Mouse (Mus musculus) fat pad, adult 2 months (tissue): ENCODE measurements around the gene Pdxp.
A peak's percentile ranks its signal among the peaks of the same experiment; 100 is the strongest.
"Not testable (repeated sequence)": the region's sequence is repeated elsewhere in the genome, so short reads cannot be mapped to it uniquely, and the experiment has no call there.

Experiments
- DNase-seq: peaks from one replicate; pipeline ENCODE4 v3.0.0-alpha.2; 2011; ENCODE audit warnings: low read depth, low spot score; ENCODE audit errors: extremely low read depth

The Pdxp gene

DNA sequence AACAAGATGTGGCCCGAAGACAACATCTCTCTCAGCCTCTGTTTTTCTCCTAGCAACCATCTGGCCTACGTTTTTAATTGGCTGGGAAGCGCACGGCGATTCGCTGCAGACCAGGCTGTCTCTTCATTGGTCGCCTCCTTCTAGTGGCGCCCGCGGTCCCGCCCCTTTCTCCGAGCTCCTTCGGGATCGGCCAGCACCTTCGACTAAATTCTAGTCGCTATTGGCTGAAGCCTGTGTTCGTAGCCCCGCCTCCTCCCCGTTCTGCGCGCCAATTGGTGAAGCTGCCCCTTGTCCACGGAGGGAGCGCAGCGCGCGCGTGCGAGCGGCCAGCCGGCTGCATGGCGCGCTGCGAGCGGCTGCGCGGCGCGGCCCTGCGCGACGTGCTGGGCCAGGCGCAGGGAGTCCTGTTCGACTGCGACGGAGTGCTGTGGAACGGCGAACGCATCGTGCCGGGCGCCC, at the start of gene Pdxp:
Pdxp (plus strand) TSS at position 288 of the 459 bp plus-strand sequence.
- peak; percentile 74 for DNase-seq

DNA sequence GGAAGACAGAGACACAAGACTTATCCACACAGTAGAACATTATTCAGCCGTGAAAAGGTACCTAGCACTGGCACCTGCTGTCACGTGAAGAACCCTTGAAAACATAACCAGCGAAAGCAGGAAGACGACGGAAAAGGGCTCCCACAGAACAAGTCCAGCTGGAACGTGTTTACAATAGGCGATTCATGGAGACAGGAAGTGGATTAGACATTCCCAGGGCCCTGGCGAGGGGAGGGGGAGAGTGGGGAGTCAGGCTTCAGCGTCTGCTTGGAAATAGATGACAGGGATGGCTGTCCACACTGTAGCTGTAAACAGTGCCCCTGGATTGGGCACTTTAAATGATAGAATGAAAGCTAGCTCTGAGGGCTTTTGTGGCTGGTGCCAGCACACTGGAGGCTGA, 45.3 kb upstream of the Pdxp start:
- DNase-seq: no peak

DNA sequence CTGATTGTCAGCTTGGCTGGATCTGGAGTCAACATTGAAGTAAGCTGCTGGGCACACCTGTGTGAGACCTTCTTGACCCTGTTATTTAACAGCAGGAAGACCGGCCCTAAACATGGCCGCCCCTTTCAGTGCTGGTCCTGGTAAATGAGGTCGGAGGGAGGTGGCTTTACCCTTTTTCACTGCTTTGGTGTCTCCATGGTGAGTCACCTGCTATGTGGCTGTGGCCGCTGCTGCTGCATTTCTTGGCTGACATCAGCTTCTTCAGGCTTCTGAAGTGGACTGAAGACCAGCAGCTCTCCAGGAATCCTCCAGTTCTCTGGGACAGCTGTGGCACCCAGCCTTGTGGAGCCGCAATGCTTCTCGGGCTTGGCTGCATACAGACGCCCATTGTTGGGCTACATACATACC, 44.9 kb upstream of the Pdxp start:
- no peak for DNase-seq

DNA sequence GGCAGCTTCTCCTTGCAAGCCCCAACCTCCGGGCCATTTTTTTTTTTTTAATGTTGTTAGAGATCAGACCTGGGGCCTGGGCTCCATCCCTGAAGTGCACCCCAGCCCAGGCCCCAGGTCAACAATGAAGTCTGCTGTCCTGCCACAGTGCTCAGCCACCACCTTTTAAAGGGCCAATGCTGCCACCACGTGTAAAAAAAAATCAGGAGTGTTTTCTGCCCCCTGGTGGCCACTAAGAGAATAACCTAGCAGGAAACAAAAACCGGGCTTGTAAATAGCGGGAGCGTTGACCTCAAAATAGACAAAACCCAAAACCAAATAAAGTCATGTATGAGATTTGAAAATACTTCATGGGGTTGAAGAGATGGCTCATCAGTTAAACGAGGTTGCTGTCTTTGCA, 43.9 kb upstream of the Pdxp start:
- no peak for DNase-seq

DNA sequence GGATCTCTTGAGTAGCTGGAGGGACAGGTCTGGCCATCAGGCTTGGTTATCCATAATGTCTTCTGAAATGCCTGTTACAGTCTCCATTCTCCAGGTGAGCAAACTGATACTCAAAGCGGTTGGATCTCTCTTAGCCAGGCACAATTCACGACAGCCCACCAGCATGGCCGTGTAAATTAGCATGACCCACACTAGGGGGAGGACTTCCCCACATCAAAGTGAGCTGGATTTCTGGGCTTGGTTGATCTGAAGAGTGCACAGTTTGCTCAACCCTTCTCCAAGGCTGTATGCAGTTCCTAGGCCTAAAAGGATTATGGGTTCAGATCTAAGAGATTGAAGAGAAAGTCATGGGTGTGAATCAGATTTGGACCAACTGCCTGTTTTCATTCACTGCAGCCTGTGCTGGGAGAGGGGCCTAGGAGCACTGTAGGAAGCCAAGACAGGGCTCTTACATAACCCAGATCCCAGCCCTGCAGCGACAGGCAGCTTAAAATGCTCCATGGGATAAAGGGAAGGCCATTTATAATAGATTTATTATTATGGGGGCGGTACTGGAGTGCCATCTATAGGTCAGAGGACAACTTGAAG, 41.6 kb upstream of the Pdxp start:
- DNase-seq: peak; percentile 96

DNA sequence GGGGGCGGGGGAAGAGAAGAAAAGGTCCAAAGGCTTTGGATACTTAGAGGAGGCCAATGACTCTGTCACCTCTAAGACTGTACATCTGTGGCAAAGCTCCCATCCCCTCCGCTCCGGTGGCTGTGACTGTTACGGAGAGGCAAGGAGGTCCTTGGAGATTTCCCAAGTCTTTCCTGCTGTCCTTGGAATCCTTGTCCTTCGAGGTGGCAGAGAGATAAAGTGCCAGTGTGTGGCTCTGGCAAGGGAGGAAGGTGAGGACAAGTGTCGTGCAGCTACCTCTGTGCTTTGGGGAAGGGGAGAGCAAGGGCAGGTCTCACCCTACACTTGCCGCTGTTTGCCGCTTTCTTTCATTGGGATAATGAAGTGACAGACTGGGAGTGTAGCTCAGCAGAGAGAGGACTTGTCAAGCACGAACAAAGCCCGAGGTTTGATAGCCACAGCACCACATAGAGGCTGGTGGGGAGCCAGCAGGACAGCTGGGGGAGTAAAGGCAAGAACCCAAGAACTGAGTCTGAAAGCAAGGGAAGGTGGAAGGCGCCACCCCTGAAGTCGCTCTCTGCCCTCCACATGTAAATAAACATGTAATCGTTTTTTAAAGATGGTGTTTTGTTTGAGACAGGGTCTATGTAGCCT, 39.8 kb upstream of the Pdxp start:
- no peak for DNase-seq

DNA sequence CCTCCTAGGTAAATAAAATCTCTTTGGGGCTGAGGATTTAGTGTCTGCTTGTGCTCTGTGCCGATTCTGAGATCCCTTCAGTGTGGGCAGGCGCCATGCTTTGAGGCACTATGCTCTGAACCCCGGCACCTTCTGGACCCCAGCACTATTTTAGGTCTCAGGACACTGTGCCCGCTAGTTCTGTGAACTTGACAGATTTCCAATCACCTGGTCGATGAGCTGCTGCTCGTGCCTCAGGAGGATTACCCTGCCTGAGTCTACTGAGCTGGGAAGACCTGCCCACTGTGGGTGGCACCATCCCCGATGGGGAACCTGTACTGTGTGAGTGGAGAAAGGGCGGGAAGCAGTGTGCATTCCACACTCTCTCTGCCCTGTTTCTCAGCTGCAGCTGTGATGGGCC, 38.7 kb upstream of the Pdxp start:
- DNase-seq: no peak

DNA sequence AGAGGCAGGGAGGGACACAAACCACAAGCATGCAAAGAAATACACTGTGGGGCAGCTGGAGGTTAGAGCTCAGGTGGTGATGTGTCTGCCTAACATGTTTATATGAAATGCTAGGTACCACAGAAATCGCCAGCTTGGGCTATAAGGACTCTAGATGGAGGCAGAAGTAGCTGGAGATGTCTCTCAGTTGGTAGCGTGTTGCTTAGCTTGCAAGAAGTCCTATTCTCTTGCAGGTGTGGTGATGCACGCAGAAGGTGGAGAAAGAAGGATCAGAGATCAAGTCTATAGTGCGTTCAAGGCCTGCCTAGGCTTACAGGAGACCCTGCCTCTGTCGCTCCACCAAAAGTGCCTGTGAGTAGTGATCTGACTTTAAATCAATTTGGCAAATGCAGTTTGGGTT, 38.2 kb upstream of the Pdxp start:
- no peak for DNase-seq

DNA sequence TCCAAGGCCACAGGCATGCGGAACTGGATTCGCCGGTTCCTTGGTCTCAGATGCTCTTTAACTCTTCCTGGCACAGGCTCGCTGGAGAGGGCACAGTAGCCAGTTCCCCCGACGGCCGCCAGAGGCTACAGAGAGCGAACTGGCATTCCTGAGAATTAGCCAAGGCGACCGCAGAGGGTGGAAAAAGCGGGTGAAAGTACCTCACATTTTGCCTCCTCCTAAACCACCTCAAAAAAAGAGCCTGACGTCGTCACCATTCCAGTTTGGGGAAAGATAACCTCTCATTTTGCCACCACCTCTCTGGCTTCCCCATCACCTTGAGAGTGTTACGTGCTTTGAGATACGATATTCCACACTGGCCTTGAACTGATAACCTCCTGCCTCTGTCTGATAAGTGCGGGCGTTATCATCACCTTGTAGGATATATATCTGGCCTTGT, 37.4 kb upstream of the Pdxp start:
- peak; percentile 96 for DNase-seq

DNA sequence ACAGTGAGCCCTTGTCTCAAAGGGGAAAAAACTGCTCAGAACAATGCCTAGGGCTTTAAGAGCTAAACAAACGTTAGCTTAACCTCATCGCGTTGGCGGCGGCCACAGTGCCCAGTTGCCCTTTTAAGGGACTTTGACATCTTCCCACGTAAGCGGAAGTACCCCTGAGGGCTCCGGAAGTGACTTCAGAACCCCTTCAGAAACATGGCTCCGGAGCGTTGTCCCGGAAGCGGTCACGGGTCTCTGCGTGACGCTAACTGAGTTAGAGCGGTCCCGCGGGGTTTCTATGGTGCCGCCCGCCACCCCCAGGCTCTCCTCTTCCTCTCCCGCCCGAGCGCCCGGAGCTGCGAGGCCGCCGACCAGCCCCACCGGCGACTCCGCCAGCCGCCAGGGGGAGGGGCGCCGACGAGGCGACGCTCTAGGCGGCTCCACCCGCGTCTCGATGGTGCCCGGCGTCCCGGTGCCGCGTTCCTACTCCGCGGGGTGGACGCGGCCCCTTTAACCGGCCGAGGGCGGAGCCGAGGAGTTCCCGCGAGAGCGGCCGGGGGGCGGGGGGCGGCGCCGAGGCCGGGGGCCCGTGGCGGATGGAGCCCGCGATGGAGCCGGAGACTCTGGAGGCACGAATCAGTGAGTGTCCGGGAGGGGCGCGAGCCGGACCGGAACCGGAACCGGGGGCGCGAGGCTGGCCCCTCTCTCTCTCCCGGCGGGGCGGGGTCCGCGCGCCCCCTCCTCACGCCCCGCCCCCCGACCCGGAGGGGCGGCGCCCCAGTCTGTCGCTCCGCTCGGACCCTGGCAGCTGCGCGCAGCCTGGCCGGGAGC, 36.5 kb upstream of the Pdxp start, which contains the start of gene Gga1:
Gga1 (plus strand) TSS at position 200 of the 819 bp plus-strand sequence.
- DNase-seq: peak; percentile 95

DNA sequence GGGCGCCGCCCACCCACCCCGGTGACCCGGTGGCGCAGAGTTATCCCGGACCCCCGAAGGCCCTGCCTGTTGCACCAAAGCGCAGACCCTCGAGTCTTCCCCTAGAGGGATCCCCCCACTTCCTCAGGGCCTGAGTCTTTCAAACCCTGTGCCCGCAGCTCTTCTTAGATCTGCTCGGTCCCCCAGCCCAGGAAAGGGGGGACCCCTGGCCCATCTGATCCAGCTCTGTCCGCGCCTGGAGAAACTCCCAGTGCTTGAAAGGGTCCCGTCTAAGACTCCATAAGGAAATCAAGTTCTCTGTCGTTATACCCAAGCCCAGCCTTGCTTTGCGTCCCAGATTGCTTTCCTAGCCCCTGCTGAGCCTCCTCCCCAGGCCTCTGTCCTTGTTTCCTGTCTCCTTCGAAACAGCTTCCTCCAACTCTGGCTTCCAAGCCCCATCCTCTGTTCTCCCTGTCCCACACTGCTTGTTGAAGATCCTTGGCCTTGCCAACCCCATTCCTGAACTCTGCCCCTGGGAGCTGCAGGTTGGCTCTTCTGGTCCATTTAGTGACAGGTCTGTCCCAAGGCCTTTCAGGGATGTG, 35.8 kb upstream of the Pdxp start:
- DNase-seq: no peak

DNA sequence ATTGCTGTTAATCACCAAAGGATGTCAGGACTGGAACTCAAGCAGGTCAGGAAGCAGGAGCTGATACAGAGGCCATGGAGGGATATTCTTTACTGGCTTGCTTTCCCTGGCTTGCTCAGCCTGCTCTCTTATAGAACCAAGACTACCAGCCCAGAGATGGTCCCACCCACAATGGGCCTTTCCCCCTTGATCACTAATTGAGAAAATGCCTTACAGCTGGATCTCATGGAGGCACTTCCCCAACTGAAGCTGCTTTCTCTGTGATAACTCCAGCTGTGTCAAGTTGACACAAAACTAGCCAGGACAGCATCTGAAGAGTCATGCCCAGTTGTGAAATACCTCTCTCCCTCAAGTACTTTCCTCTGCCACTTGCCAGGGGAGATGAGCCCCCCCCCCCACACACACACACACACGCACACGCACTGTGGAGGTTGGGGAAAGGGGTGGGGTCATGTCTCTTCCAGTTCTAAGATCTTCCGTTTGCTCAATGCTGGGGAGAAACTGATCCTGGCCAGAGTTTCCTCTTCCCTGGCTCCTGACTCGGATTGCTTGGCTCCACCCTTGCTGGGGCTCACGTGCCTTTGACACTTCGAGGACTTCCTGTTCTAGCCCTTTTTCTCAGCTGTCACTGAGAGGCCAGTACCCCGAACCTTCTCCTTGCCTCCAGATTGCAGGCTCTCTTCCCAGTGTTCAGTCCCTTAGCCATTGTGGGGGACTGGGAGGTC, 34.8 kb upstream of the Pdxp start:
- DNase-seq: not testable (repeated sequence)

DNA sequence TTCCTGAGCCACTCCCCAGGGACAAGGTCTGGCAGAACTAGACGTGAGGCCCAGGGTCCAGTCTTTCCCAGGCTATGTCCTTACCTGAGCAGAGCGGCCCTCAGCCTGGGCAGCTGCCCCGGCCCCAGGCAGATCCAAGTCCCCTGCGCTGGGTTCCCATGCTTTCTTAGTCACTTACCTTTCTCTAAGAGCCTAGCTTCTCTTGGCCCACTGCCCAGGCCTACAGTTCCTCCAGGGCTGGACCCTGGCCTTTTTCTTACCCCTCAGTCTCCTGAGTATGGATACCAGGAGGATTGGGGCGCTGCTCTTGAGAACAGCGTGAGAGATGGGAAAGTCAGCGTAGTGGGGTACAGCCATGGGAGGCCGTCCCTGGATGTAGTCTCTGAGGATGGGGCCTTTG, 33.3 kb upstream of the Pdxp start:
- DNase-seq: no peak

DNA sequence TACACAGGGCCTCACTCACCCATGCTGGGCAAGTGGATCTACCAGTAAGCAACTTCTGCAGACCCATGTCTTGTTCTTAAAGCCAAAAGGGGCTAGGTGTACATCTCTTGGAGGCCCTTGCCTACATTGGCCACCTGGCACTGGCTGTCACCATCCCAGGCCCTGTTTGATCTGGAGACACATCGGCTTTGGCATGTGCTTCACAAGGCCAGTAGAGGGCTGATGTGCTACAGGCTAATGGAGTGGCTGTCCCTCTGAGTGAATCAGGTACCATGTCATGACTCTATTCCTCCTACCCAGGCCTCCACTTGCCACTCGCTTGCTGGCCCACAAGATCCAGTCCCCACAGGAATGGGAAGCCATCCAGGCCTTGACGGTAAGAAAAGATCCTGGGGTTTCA, 31.9 kb upstream of the Pdxp start:
- no peak for DNase-seq

DNA sequence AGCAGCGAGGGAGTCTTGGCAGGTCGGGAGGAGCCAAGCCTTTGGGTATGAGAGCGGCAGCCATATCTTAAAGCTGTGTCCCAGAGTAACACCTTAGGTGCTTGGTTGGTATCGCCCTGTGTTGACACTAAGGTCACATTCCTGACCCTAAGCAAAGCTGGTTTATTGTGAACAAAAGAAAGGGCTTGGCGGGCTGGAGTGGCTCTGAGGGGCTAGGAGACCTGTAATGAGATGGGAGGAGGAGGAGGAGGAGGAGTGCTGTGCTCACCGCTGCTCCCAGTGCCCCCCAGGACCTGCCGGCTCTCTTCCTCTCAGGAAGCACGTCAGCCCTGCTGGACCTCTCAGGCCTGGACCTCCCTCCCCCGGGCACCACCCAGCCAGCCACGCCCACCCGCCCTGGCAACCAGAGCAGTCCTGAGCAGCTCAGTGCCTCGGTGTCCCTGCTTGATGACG, 24.3 kb upstream of the Pdxp start:
- DNase-seq: no peak

DNA sequence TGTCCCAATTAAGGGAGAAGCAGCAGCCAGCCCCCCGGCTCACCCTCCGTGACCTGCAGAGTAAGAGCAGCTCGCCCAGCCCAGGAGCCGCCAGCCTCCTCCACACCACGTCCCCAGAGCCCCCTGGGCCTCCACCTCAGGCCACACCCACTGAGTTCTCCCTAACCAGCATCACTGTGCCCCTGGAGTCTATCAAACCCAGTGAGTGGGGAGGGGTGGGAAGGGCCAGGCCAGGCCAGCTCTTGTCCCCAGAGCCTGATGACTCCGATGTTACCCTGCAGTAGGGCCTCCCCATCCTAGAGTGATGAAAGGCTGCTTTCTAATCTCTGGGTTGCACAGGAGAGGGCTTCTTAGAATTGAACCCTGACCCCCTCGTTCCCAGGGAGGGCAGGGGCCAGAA, 21.3 kb upstream of the Pdxp start:
- DNase-seq: no peak

DNA sequence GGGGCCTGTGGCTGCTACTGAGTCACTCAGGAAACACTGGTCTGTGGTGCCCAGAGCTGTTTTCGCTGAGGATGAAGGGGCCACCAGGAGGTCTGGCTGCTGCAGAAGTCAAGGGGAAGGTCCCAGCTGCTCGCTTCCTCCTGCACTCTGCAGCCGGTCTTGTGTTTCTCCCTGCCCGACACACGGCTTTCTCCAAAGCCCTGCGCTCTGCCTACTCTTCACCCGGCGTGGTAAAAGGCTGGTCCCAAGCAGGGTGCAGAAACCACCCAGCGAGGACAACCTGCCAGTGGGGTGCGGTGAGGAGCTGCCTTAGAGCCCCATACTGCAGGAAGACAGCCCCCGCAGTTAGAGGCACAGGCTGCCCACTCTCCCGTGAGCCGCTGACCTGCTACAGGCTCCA, 19.0 kb upstream of the Pdxp start:
- no peak for DNase-seq

DNA sequence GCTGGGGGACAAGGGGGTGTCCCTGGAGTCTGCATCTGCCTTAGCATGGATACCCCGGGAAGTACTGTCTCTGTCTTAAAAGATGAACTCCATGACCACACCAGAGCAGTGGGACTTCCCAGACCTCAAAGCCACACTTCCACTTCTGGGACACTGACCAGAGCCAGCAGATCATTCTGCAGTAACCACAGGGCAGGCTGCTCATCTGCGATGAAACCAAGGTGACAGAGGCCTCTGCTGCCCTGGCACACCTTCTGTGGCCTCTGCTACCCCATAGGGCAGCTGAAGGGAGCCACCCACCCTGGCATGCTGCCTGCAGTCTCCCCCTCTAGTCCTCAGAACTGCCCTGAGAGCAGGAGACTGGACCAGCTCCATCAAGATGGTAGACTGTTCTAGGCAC, 18.0 kb upstream of the Pdxp start:
- DNase-seq: no peak

DNA sequence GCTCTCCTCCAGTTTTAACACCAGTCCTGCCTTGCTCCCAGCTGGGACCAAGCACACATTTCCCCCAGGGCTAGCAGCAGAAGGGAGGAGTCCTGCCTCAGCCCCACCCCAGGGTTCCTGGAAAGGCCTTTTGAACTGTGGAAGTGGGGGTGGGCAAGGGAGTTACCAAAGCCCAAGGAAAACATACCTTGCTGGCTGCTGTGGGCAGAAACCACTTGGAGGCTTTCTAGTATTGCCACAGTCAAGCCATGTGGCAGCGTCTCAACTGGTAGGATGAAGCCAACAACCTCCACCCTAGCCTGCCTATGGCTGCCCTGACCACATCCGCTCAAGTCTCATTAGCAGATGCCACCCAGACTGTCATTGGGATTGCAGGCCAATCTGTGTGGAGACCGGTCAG, 17.6 kb upstream of the Pdxp start:
- peak; percentile 90 for DNase-seq

DNA sequence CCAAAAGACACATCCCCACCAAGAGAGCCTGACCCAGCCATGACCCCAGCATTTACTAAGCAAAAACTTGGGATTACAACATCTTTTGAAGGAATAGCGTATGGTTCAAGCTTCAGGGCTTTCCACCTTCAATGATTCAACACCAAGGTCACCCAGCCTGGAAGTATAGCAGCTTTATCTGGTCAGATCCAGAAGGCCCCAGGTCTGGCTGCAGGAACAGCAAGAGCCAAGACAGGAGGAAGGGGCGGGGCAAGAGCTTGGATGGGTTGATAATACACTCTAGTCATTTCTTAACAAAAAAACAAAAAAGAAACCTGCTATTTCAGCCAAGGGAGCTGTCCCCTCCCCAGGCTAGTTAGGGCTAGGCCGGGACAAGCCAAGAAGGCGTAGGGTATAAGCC, 16.2 kb upstream of the Pdxp start:
- no peak for DNase-seq

DNA sequence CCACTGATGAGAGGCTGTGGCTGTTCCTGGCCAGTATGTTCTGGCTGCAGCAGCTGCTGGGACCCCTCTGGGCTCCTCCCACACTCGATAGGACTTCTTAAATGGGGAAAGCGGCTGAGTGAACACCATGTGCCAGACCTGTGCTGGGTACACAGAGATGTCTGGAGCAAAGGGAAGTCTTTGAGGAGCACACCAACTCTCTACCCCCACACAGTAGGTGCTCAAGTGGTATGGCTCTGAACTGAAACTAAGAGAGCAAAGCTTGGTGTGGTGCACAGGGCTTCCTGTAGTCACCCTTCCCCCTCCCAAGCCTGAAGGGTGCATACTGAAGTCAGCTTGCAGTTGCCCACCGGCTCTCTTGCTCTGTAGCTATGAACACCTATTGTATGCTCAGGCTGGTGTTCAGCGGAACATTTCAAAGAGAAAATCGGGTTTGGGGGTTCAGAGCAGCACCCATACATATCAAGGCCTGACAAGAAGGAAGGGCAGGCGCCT, 15.2 kb upstream of the Pdxp start:
- no peak for DNase-seq
